Mouse (Mus musculus) neutrophil, adult 5-6 weeks (primary cell): ENCODE data around the gene Rnaseh2b. TPM values are rescaled to one million over a fixed set of nuclear protein-coding genes. Genes with fewer than 3 reads are reported as not detected.

Experiments used
- ATAC-seq: fragments of 151-379, 151-347 bp; 2 replicates; pipeline ENCODE4 v1.8.0; 2017; ENCODE audit warnings: mild to moderate bottlenecking, moderate TSS enrichment; ENCODE audit not compliant: insufficient number of reproducible peaks, poor library complexity, low FRiP score, severe bottlenecking; ENCODE audit errors: extremely low read depth
- total RNA-seq: library from RNA; stranded (forward); fragments of 200-1000 nt; gene quantifications from 2 replicates; pipeline ENCODE4 v1.2.3, GENCODE M21; 2017

Gene Rnaseh2b
- total RNA-seq, 1 experiment from 2014 or later, result 7.6 TPM

DNA sequence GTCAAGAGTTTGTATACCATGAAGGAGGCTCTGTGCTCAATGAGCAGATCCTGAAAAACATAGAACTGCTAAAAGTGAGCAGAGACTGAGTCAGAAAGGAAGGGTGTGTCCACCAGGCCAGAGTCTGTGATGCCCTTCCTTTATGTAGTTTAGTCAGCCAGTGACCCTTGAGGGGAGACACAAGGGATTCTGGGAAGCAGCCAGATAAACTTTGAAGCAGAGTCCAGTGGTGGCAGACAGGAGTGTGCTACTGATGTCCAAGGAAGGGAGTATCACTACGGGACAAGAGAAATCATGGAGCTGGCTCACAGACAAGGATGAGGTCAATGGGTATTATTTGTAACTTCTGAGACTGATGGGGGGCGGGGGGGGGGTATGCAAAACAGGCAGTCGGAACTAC, 7.6 kb downstream of the Rnaseh2b start:
- no peak for ATAC-seq

DNA sequence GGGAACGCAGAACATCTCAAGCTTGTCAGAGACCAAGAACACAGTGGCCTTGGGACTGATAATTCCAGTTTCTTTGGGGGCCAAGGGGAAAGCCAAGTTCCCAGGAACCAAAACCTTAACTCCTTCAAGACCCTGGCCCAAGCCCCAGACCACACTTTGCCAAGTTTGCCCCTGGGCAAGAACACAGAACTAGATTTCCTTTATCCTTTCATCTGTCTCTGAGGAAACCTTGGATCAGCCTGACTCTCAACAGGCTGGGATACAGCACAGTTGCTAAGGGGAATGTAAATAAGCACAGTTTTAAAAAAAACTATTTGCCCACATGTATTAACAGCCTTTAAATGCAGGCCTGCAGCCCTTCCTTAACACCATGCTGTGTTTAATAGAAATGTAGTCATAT, 15.2 kb downstream of the Rnaseh2b start:
- ATAC-seq, result no peak

DNA sequence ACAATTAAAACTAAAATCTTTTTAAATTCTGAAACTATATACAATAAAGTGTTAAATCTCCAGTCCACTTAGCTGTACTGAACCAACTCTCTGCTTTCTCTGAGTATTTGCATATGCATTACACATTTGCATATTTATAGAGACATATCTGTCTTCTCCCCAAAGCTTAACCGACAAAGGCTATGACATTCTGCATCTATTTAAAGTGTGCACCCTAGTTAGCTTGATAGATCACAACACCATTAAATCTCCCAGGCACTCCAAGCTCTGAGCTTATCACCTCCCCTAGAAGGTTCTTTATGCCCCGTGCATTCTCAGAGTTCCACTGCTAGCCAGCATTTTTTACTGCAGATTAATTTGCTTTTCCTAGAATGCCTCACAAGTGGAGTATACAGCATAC, 16.6 kb downstream of the Rnaseh2b start:
- no peak for ATAC-seq

DNA sequence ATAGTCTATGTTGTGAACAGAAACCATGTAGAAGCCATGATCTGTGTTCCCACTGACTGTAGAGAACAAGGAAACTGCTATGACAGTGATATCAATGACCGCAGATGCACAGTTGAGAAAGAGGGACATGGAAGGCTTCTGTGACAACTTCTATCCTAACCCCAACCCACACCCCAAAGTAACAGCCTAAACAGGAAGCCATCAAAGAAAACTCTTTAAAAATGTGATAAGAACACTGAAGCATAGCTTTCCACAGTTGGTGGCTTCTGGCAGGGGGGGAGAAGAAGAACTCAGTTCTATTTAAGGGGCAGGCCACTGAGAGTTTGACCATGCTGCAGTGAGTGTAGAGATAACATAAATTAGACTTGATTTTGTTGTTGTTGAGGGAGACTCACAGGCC, 19.3 kb downstream of the Rnaseh2b start:
- no peak for ATAC-seq

DNA sequence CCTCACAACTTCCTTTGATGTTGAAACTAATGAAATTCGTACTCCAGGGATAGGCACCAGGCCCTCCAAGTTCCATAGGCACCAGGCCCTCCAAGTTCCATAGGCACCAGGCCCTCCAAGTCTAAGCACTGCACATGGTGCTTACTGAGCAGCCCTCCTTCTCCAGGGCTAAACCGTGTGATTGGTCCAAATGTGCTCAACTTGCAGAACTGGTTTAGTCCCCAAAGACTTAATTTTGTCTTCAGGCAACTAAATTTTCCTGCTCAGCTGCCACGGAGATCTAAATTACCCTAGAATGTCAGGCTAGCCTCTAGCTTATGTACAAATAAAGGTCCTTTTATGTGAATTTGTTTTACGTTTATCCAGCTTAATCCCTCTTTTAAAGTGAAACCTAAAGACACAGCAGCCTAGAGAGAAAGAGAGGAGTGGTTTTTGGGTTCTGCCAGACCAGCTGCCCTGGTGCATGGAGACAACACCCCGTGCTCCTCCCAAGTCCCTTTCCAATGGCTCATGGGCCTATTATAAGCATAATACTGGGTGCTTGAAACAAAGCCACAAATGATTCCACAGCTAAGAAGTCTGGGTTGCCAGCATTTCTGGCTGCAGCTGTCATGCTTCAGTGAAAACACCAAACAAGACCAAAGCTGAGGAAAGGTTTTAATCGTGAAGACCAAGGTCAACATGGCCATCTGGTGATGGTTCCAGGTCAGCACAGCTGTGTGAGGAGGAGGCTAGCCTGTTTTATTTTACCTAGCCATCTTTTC, 30.4 kb downstream of the Rnaseh2b start:
- no peak for ATAC-seq

DNA sequence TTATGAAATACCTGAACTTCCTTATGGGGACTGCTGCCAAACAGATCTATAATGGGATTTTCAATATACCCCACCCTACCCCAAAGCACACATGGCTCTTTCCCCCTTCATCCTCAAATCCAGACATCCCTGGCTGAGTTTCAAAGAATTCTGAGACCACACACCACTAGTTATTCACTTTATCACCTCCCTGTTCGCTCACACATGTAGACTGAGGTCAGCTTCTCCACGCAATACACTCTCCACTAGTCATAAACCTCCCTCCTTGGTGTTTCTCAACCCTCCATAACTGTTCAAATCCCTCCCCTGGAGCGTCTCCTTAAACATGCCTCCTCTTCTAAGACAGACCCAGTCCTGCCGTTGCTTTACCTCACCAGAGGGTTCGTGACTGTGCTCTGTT, 31.1 kb downstream of the Rnaseh2b start:
- no peak for ATAC-seq

DNA sequence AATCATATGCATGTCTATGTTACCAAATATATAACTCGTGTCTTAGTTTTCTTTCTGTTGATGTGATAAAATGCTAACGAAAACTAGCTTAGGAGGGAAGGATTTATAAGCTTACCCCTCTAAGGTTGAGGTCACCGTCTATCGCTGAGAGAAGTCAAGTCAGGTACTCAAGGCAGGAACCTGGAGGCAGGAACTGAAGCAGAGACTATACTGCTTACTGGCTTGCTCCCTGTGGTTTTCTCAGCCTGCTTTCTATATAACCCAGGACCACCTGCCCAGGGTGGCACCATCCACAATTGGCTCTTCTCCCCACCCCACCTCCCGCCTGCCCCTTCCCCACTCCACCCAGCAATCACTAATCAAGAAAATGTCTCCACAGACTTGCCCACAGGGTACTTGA, 32.6 kb downstream of the Rnaseh2b start:
- no peak for ATAC-seq

DNA sequence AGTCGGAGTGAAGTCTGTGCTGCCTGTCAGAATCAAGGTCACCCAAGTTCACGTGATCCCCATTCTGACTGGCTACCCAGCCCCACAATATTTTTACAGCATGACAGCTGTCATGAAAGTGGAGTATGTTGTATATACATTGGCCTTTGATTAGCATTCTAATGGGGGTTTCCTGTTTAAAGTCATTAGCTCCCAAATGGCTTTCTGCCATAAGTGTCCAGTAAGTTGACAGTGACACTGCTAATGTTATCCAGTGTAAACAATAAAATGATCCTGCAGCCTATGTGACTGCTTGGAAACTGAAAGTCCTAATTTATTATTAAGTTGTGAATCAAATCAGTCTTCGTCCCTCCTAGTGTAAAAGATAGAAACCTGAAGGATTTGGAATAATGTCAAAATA, 33.6 kb downstream of the Rnaseh2b start:
- ATAC-seq, result no peak

DNA sequence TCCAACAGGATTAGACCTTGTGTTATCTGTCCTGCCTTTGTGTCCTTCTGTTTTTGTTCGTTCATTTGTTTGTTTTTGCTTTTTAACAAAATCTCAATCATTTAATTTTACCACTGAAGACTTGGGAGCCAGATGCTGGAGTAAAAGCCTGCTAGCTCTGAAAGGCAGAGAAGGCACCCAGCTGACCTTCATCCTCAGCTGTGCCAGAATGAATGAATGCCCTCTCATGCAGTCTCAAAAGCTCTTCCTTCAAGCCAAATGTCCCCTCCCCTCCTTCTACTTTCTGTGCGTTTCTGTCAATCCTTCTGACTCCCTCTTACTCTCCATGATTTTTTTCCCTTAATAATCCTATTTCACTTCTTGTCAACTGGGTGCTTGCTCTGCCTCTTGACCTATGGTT, 34.8 kb downstream of the Rnaseh2b start:
- no peak for ATAC-seq

DNA sequence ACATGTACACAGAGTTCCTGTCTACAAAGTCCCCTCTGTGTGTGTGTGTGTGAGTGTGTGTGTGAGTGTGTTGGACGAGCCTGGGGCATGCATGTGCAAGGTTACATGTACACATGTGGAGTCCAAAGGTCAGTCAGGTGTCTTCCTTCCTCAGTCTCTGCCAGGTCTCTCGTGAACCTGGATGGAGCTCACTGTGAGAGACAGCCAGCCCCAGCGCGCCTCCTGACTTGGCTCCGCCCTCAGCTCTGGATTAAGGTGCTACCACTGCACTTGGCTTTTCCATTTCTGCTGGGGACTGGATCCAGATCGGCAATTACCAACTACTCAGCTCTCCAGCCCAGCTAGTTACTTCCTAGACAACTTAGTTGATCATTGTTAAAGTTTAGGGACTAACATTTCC, 36.2 kb downstream of the Rnaseh2b start:
- ATAC-seq, result no peak

DNA sequence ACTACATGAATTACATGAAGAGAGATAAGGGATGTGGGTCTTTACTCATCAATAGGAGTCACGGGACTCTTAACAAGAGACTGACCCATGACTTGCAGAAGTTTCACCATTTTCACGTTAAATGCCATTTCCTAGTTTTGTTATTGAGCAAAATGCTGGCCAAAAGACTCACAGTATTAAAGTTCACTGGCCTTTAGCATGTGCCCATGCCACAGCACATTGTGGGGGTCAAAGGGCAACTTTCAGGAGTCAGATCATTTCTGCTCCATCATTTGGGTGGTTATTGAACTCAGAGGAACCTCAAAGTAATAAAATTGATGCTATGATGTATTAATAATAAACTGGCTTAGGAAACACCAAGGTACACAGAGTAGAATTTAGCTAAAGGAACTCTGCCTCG, 37.2 kb downstream of the Rnaseh2b start:
- no peak for ATAC-seq

DNA sequence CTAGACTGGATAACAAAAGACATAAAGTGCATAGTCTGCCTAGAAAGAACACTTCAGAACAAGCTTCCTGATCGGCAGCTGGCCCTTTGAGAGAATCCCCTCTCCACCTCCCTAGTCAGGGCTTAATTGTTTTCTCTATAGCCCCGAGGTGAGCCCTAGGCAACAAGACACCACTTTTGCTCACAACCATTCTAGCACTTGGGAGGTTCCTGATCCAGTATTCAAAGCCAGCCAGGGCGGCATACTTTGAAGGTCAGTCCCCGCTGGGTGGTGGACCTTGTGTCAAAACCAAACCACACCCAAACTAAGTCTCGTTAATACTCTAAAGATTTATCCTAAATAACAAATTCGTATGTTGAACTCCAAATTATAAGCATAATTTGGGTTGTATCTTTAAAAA, 39.1 kb downstream of the Rnaseh2b start:
- no peak for ATAC-seq

DNA sequence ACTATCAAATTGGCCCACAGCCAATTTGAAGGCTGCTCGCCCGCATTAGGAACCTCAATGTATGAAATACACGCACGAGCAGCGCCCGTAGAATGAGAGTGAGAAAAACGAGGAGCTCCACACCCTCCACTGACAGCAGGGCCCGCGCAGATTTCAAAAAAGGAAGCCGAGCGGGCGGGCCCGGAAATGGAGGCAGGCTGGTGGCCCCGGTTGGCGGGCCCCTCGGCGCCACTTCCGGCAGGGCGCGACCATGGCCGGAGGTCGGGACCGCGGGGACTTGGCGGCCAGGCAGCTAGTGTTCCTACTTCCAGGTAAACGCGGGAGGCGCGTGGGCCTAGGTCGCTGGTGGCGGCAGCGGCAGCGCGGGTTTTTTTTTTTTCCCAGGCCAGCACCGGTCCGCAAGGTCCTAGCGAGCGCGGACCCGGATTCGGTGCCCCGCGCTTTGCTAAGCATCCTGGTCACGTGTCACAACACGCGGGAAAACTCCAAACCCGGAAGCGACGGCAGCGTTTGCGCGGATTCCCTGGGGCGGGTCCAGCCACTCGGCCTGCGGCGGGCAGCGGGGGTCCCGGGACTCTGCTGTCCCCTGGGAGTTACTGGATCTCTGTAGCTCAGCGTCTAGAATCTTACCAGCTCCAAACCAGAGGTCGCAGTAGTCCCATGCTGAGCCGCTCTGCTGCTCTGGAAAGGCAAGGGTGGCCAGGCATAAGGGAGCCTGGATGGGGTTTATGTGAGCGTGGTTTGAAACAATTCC, 39.7 kb downstream of the Rnaseh2b start:
- ATAC-seq, result peak; percentile 69

DNA sequence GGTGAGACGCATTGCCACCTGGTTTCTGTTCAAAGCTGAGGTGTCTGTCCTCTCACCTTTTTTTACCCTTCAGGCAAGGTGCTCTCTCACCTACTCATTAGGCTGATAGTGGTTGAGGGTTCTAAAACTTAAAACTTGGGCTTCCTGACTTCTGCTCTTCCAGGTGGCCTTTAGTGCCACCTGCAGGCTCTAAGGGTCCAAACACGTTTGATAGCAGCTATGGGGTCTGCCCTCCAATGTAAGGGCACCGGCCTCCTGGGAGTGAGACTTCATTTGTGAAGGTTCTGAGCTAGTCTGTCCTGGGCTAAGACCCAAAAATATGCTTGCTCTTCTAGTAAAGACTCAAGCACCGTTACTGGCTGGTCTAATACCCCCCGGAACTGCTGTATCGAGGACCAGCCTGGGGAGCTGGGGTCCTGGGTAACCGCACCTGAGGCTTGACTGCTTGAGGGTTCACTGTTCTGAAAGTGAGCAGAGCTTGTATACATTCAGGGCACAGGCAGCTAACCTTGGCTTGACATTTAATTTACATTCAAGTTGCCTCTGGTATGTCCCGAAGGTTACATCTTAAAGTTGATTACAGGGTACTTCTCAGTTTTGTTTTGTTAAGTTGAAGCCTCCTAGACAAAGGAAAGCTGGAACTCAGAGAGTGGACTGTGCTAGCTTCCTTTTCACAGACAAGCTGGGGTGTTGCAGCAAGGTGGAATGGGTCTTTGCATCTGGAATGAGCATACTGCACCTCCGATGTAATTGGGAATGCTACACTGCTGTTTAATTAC, 41.7 kb downstream of the Rnaseh2b start:
- no peak for ATAC-seq

DNA sequence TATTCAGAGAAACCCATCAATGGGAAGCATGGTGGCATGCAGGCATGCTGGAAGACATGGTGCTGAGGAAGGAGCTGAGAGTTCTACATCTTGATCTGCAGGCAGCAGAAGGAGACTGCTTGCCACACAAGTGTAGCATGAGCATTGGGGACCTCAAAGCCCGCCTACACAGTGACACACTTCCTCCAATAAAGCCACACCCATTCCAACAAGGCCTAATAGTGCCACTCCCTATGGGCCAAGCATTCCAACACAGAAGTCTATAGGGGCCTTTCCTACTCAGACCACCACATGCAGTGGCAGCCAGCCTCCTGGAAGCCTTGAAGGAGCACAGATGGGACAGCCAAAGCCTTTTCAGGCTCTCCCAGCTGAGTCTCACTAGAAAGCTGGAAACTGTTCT, 46.8 kb downstream of the Rnaseh2b start:
- ATAC-seq, result no peak

DNA sequence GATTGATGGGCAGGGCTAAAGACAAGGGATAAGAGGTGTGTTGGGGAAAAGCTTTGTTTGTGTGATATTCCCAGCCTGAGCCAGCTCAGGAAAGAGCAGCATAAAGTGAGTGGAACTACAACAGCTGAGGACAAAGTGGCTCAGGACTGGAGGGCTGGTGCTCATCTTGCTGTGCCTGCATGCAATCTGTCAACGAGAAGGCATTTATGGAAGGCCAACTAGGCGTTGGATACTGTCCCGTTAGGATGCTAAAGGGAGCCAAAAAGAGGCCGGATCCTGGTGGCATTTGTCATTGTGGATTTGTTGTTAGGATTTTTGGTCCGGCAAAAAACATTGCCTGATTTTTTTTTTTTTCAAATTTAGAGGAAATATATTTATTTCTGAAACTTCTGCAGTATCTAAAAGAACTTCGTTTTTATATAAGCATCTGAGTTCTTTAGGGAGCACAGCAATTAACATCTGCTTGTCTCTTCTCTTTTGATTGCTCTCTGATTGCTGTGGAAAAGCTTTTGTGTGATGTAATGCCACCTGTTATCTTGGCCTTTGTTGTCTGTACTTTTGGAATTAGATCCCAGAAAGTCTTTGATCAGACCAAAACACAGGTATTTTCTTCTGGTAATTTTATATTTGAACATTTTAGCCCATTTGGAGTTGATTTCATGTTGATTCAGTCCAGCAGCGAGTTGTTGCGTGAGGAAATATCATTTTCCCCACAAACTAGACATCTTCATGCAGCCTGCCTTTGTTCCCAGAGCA, 49.7 kb downstream of the Rnaseh2b start:
- no peak for ATAC-seq

DNA sequence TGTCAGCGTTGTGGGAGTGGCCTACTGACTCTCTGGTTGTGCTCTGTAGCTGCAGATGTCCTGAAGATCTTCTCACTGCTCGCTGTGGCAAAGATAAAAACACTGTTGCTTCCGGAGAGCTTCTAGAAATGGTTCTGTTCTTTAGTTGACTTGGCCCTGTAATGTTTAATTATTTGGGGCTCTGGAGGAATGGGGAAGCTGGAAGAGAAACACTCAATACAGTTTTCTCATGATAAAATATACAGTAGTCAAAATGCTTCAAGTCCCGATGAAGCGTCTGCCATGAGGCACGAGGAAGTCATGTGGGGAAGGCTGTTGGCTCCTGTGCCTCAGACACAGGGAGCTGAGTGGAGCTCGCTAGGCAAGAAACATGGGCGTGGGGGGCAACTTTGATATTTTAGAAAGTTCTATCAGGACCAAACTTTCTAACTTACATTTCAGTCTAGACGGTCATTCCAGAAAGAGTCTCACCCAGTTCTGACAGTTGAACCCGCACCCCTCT, 50.3 kb downstream of the Rnaseh2b start:
- ATAC-seq, result no peak

DNA sequence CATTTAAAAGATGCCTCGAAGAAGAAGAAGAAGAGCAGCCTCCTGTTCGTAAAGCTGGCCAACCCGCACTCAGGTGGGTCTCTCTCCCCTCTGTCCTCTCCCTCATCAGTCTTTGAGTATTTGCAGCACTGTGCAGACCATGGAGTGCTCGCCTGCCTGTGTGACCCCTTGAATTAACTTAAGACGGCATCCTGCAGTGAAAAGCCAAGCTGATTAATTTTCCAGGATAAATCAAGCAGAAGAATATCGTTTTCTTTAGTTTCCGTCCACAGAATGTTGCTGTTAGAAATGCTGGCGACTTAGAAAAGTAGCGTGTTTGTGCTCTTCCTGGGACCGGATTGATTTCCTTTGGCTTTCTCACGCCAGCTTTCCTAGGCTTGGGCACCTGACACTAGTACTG, 54.2 kb downstream of the Rnaseh2b start:
- ATAC-seq, result no peak

DNA sequence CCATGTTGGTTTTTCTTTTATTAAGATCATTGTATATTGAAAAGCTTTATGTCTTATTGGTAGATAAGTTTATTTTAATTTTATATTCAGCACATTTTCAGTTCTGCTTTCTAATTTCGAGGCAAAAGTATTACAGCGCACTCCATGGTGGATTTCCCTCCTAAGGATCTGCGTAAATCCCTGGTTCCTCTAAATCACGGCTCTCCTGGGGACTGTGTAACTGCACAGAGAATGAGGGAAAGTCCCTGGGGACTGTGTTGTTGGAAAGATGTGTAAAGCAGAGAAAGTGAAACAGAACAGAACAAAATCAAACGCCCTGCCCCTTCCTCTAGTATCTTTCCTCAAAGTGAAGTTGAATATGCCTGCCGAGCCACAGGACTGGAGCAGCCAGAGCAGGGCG, 54.7 kb downstream of the Rnaseh2b start:
- no peak for ATAC-seq
